Mouse (Mus musculus): ENCODE results near the gene Ube2d3. TPM values are rescaled to one million over a fixed set of nuclear protein-coding genes. Genes with fewer than 3 reads are reported as not detected.

Gene Ube2d3
- 476 and 485 TPM in 2 replicates for polyA plus RNA-seq (2014; fragmentation: Nextera tagmentation; extraction: Ambion mirVana)

- no peaks in the 10 kb centered on the region for H3K27me3 ChIP-seq (ENCODE audit: control insufficient read depth, insufficient read depth, low read length)
- peak; percentile 94 for ATAC-seq (ENCODE audit: insufficient number of reproducible peaks, insufficient read depth, low FRiP score, low read depth)
- peak within 1 kb of the TSS; percentile 79 for H3K4me2 ChIP-seq (ENCODE audit: low read length)
- peak within 1 kb of the TSS; percentile 84 to 94 for H3K4me3 ChIP-seq (ENCODE audit: control insufficient read depth in 1 of 2, insufficient read depth in 1 of 2, low read depth in 1 of 2, low read length in 2 of 2)
- H3K4me1 ChIP-seq (ENCODE audit: control insufficient read depth in 2 of 2, insufficient read depth in 2 of 2, low read length in 2 of 2): peaks cover 0 to 18% of the 10 kb centered on the region in 2 experiments; a peak in 2 of 4 replicates
- peak within 1 kb of the TSS; percentile 98 to 100 for H3K27ac ChIP-seq (replicated peaks in 1 of 2; ENCODE audit: control insufficient read depth in 1 of 2, insufficient read depth in 1 of 2, low read depth in 2 of 2, low read length in 2 of 2)
- peaks cover 23% of the 10 kb centered on the region for H3K36me3 ChIP-seq (ENCODE audit: control insufficient read depth, insufficient read depth, low read length)
- WGBS: under 1% methylated on average over 52 of the region's 56 CpGs
- H3K9me3 ChIP-seq (ENCODE audit: control insufficient read depth, low read length): no peaks in the 10 kb centered on the region
- H3K9ac ChIP-seq (ENCODE audit: low read length): peak within 1 kb of the TSS; percentile 99
Observed at GRCm38 (mm10) chr3:135437758-135438495, at the start of gene Ube2d3. TSS of gene Ube2d3 (plus strand) at chr3:135438149.

- no peak for ATAC-seq (ENCODE audit: insufficient number of reproducible peaks, insufficient read depth, low FRiP score, low read depth)
- 0 out of 4 replicates have a peak, but pooled peaks cover 0 to 2% of the 10 kb centered on the region in 2 experiments for H3K4me1 ChIP-seq (ENCODE audit: control insufficient read depth in 2 of 2, insufficient read depth in 2 of 2, low read length in 2 of 2)
- no peaks in the 10 kb centered on the region for H3K27me3 ChIP-seq (ENCODE audit: control insufficient read depth, insufficient read depth, low read length)
- H3K4me3 ChIP-seq (ENCODE audit: control insufficient read depth in 1 of 2, insufficient read depth in 1 of 2, low read depth in 1 of 2, low read length in 2 of 2): no peak overlapping the region
- H3K36me3 ChIP-seq (ENCODE audit: control insufficient read depth, insufficient read depth, low read length): no peaks in the 10 kb centered on the region
- no peaks in the 10 kb centered on the region for H3K9me3 ChIP-seq (ENCODE audit: control insufficient read depth, low read length)
- H3K27ac ChIP-seq (replicated peaks in 1 of 2; ENCODE audit: control insufficient read depth in 1 of 2, insufficient read depth in 1 of 2, low read depth in 2 of 2, low read length in 2 of 2): no peak overlapping the region
- H3K9ac ChIP-seq (ENCODE audit: low read length): no peak overlapping the region
- 33% methylated on average over 6 of the region's 6 CpGs for WGBS
- no peak overlapping the region for H3K4me2 ChIP-seq (ENCODE audit: low read length)
Observed at GRCm38 (mm10) chr3:135393186-135393585, 44.8 kb upstream of the Ube2d3 start.

GRCm38 (mm10) chr3:135395085-135395484 is 42.9 kb upstream of the Ube2d3 start:
- Histone ChIP-seq H3K27ac (replicated peaks in 1 of 2; ENCODE audit: control insufficient read depth in 1 of 2, insufficient read depth in 1 of 2, low read depth in 2 of 2, low read length in 2 of 2) (no peak overlapping the region), H3K4me1 (ENCODE audit: control insufficient read depth in 2 of 2, insufficient read depth in 2 of 2, low read length in 2 of 2) (0 out of 4 replicates have a peak, but pooled peaks cover 0 to 2% of the 10 kb centered on the region in 2 experiments), H3K9ac (ENCODE audit: low read length) (no peak overlapping the region), H3K9me3 (ENCODE audit: control insufficient read depth, low read length) (no peaks in the 10 kb centered on the region), H3K27me3 (ENCODE audit: control insufficient read depth, insufficient read depth, low read length) (no peaks in the 10 kb centered on the region), H3K4me2 (ENCODE audit: low read length) (no peak overlapping the region), H3K36me3 (ENCODE audit: control insufficient read depth, insufficient read depth, low read length) (no peaks in the 10 kb centered on the region), H3K4me3 (ENCODE audit: control insufficient read depth in 1 of 2, insufficient read depth in 1 of 2, low read depth in 1 of 2, low read length in 2 of 2) (no peak overlapping the region)
- no peak for ATAC-seq (ENCODE audit: insufficient number of reproducible peaks, insufficient read depth, low FRiP score, low read depth)
- 78% methylated on average over 5 of the region's 5 CpGs for WGBS

GRCm38 (mm10) chr3:135396081-135396480 is 41.9 kb upstream of the Ube2d3 start:
- ATAC-seq (ENCODE audit: insufficient number of reproducible peaks, insufficient read depth, low FRiP score, low read depth): no peak
- Histone ChIP-seq H3K4me2 (ENCODE audit: low read length) (no peak overlapping the region), H3K27ac (replicated peaks in 1 of 2; ENCODE audit: control insufficient read depth in 1 of 2, insufficient read depth in 1 of 2, low read depth in 2 of 2, low read length in 2 of 2) (no peak overlapping the region), H3K36me3 (ENCODE audit: control insufficient read depth, insufficient read depth, low read length) (no peaks in the 10 kb centered on the region), H3K9ac (ENCODE audit: low read length) (no peak overlapping the region), H3K9me3 (ENCODE audit: control insufficient read depth, low read length) (no peaks in the 10 kb centered on the region), H3K27me3 (ENCODE audit: control insufficient read depth, insufficient read depth, low read length) (no peaks in the 10 kb centered on the region), H3K4me3 (ENCODE audit: control insufficient read depth in 1 of 2, insufficient read depth in 1 of 2, low read depth in 1 of 2, low read length in 2 of 2) (no peak overlapping the region), H3K4me1 (ENCODE audit: control insufficient read depth in 2 of 2, insufficient read depth in 2 of 2, low read length in 2 of 2) (0 out of 4 replicates have a peak, but pooled peaks cover 0 to 2% of the 10 kb centered on the region in 2 experiments)
- whole genome bisulfite sequencing: 67% methylated on average over 6 of the region's 6 CpGs

GRCm38 (mm10) chr3:135397112-135397511 is 40.8 kb upstream of the Ube2d3 start:
- no peak for ATAC-seq (ENCODE audit: insufficient number of reproducible peaks, insufficient read depth, low FRiP score, low read depth)
- Histone ChIP-seq H3K9me3 (ENCODE audit: control insufficient read depth, low read length) (no peaks in the 10 kb centered on the region), H3K36me3 (ENCODE audit: control insufficient read depth, insufficient read depth, low read length) (no peaks in the 10 kb centered on the region)

GRCm38 (mm10) chr3:135402201-135402658 is 35.7 kb upstream of the Ube2d3 start:
- 1% methylated on average over 10 of the region's 10 CpGs for WGBS
- peak overlapping the region; percentile 16 to 56; a peak in 2 of 4 replicates for H3K27ac ChIP-seq (replicated peaks in 1 of 2; ENCODE audit: control insufficient read depth in 1 of 2, insufficient read depth in 1 of 2, low read depth in 2 of 2, low read length in 2 of 2)
- peaks cover 20% of the 10 kb centered on the region for H3K36me3 ChIP-seq (ENCODE audit: control insufficient read depth, insufficient read depth, low read length)
- no peaks in the 10 kb centered on the region for H3K27me3 ChIP-seq (ENCODE audit: control insufficient read depth, insufficient read depth, low read length)
- peak overlapping the region; percentile 46 for H3K4me2 ChIP-seq (ENCODE audit: low read length)
- peaks cover 7 to 14% of the 10 kb centered on the region in 2 experiments for H3K4me1 ChIP-seq (ENCODE audit: control insufficient read depth in 2 of 2, insufficient read depth in 2 of 2, low read length in 2 of 2)
- H3K9me3 ChIP-seq (ENCODE audit: control insufficient read depth, low read length): no peaks in the 10 kb centered on the region
- H3K4me3 ChIP-seq (ENCODE audit: control insufficient read depth in 1 of 2, insufficient read depth in 1 of 2, low read depth in 1 of 2, low read length in 2 of 2): no peak overlapping the region
- peak; percentile 75 for ATAC-seq (ENCODE audit: insufficient number of reproducible peaks, insufficient read depth, low FRiP score, low read depth)
- peak overlapping the region; percentile 23; the same call in 1 of the 2 replicates for H3K9ac ChIP-seq (ENCODE audit: low read length)

More at GRCm38 (mm10) chr3:135397112-135397511, 40.8 kb upstream of the Ube2d3 start:
- no peak overlapping the region for H3K4me2 ChIP-seq (ENCODE audit: low read length)
- H3K27ac ChIP-seq (replicated peaks in 1 of 2; ENCODE audit: control insufficient read depth in 1 of 2, insufficient read depth in 1 of 2, low read depth in 2 of 2, low read length in 2 of 2): no peak overlapping the region
- 0 out of 4 replicates have a peak, but pooled peaks cover 0 to 8% of the 10 kb centered on the region in 2 experiments for H3K4me1 ChIP-seq (ENCODE audit: control insufficient read depth in 2 of 2, insufficient read depth in 2 of 2, low read length in 2 of 2)
- no peak overlapping the region for H3K4me3 ChIP-seq (ENCODE audit: control insufficient read depth in 1 of 2, insufficient read depth in 1 of 2, low read depth in 1 of 2, low read length in 2 of 2)
- no peak overlapping the region for H3K9ac ChIP-seq (ENCODE audit: low read length)
- no peaks in the 10 kb centered on the region for H3K27me3 ChIP-seq (ENCODE audit: control insufficient read depth, insufficient read depth, low read length)

GRCm38 (mm10) chr3:135403211-135403610 is 34.7 kb upstream of the Ube2d3 start:
- WGBS: 87% methylated on average over 9 of the region's 9 CpGs
- ATAC-seq (ENCODE audit: insufficient number of reproducible peaks, insufficient read depth, low FRiP score, low read depth): no peak
- H3K9ac ChIP-seq (ENCODE audit: low read length): 0 out of 2 replicates have a peak overlapping the region, but pooled peaks have one; percentile 23

More at GRCm38 (mm10) chr3:135403211-135403610, 34.7 kb upstream of the Ube2d3 start:
- H3K27me3 ChIP-seq (ENCODE audit: control insufficient read depth, insufficient read depth, low read length): no peaks in the 10 kb centered on the region
- peaks cover 7 to 17% of the 10 kb centered on the region in 2 experiments for H3K4me1 ChIP-seq (ENCODE audit: control insufficient read depth in 2 of 2, insufficient read depth in 2 of 2, low read length in 2 of 2)
- no peak overlapping the region for H3K27ac ChIP-seq (replicated peaks in 1 of 2; ENCODE audit: control insufficient read depth in 1 of 2, insufficient read depth in 1 of 2, low read depth in 2 of 2, low read length in 2 of 2)
- H3K4me3 ChIP-seq (ENCODE audit: control insufficient read depth in 1 of 2, insufficient read depth in 1 of 2, low read depth in 1 of 2, low read length in 2 of 2): no peak overlapping the region
- H3K9me3 ChIP-seq (ENCODE audit: control insufficient read depth, low read length): no peaks in the 10 kb centered on the region
- peaks cover 22% of the 10 kb centered on the region for H3K36me3 ChIP-seq (ENCODE audit: control insufficient read depth, insufficient read depth, low read length)
- no peak overlapping the region for H3K4me2 ChIP-seq (ENCODE audit: low read length)
